Mouse (Mus musculus) embryonic fibroblast, embryonic 13.5 days (primary cell): ENCODE data around the gene Mrpl44. TPM values are rescaled to one million over a fixed set of nuclear protein-coding genes. Genes with fewer than 3 reads are reported as not detected.

Experiments used
- H3K27ac ChIP-seq: 2 replicates; pipeline ENCODE4 v1.5.1; 2012; ENCODE audit warnings: low read length, control low read depth, inconsistent platforms; ENCODE audit not compliant: insufficient read depth
- H3K4me1 ChIP-seq: 2 replicates; pipeline ENCODE4 v1.6.1; 2011; ENCODE audit warnings: low read length; ENCODE audit not compliant: control insufficient read depth, insufficient read depth
- H3K4me3 ChIP-seq: 2 replicates; pipeline ENCODE4 v1.5.1; 2011; ENCODE audit warnings: mild to moderate bottlenecking, control low read depth, low read length; ENCODE audit not compliant: insufficient read depth
- CTCF ChIP-seq: IDR thresholded peaks from 2 replicates; pipeline ENCODE4 v1.5.1; 2011; ENCODE audit warnings: mild to moderate bottlenecking, control low read depth, low read length, moderate library complexity, borderline replicate concordance; ENCODE audit not compliant: insufficient read depth
- POLR2A ChIP-seq: IDR thresholded peaks from 2 replicates; pipeline ENCODE4 v1.6.1; 2011; ENCODE audit warnings: low read depth, mild to moderate bottlenecking, control low read depth, low read length, moderate library complexity
- polyA plus RNA-seq: library from polyadenylated mRNA; stranded (reverse); fragments of >200 nt; gene quantifications from 2 replicates; pipeline ENCODE4 v1.2.4, GENCODE M21; 2011; ENCODE audit warnings: low read depth; ENCODE audit not compliant: missing spikeins, insufficient read length

The Mrpl44 gene
- polyA plus RNA-seq, 1 experiment: 17.3 TPM

DNA sequence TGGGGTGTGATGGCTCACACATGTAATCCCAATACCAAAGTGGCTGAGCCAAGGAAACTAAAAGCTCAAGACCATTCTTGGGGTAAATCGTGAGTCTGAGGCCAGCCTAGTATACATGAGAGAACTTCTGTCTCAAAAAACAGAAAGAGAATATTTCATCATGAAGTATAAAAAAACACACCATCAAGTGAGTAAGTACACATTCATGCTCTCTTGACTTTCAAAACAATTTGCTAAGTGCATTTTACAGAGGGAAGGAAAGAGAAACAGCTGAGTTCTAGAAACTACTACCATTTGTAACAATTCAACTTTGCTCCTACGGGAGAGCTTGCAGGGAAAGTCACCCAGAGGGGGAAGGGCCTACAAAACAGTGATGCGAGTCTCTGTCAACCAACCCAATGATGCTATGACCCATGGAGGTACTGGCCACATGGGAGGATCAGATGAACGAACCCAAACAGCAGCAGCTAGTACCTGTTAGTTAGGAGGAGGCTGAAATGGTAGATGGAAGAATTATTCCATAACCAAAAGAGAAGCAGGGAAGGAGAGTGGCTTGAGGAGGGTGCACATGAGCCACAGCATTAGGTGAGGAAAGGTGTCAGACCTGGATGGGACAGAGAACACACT is 23.0 kb upstream of the Mrpl44 start:
- TF ChIP-seq CTCF (no peak), POLR2A (no peak)
- Histone ChIP-seq H3K4me1 (peaks cover 19% of the 10 kb centered on the region), H3K4me3 (no peak overlapping the region), H3K27ac (peak overlapping the region; percentile 94)

DNA sequence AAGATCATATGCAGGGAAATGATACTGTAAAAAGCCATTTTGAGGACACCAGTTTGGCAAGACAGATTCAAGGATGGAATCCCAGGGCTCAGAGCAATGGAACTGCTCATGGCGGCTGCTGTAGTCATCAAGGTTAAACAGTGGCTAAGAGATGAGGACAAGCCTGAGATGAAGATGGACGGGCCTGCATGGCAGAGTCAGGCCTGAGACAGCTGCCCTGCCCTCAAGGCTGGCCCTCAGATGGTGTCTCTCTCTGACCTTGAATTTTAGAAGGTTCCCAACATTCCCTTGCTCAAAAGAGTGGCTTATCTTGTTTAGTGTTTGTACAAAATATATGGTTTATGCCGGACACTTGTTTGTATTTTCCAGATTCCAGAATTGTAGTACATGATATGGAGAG is 22.4 kb upstream of the Mrpl44 start:
- TF ChIP-seq POLR2A (no peak), CTCF (no peak)

DNA sequence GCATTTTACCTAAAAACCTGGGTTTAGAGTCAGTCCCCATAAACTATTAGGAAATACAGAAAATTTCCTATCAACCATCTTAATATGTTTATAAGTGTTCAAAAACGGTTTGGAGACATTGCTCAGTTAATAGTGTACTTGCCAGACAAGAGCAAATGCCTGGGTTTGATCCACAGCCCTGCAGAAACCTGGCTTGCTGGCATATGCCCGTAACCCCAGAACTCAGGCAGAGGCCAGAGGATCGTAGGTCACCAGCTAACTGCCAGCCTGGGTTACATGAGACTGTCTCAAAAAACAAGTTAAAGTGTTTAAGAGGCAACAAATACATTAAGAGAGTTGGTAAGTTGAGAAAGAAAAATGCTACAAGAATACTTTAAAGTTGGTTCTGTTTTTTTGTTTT is 20.9 kb upstream of the Mrpl44 start:
- TF ChIP-seq POLR2A (no peak), CTCF (no peak)
- Histone ChIP-seq H3K27ac (peak overlapping the region; percentile 94), H3K4me3 (no peak overlapping the region), H3K4me1 (peaks cover 16% of the 10 kb centered on the region)

More for the DNA sequence above, 22.4 kb upstream of the Mrpl44 start:
- Histone ChIP-seq H3K4me3 (no peak overlapping the region), H3K4me1 (peaks cover 19% of the 10 kb centered on the region), H3K27ac (peak overlapping the region; percentile 94)

- TF ChIP-seq POLR2A (no peak), CTCF (no peak)
Measured at GRCm38 (mm10) chr1:79755376-79755775, 20.4 kb upstream of the Mrpl44 start.

DNA sequence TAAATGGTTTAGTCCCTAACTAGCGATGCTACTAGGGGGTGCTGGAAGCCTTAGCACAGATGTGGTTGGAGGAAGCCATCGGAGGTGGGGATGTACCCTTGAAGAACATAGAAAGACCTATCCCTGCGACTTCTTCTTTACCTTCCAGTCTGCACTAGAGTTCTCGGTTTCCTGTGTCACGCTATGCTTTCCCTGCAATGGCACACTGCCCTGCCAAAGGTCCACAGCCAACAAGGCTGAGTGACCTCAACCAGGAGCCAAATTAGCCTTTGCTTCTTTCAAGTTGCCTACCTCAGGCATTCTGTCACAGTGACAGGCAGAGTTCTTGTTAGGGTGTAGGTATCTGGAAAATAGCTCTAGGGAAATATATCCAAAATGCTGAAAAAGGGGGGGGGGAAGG is 19.4 kb upstream of the Mrpl44 start:
- TF ChIP-seq POLR2A: no peak
- TF ChIP-seq CTCF: no peak
- peaks cover 16% of the 10 kb centered on the region for H3K4me1 ChIP-seq
- H3K4me3 ChIP-seq: no peak overlapping the region

More at GRCm38 (mm10) chr1:79755376-79755775, 20.4 kb upstream of the Mrpl44 start:
- Histone ChIP-seq H3K4me3 (no peak overlapping the region), H3K27ac (peak overlapping the region; percentile 94; the same call in 1 of the 2 replicates), H3K4me1 (peaks cover 16% of the 10 kb centered on the region)

DNA sequence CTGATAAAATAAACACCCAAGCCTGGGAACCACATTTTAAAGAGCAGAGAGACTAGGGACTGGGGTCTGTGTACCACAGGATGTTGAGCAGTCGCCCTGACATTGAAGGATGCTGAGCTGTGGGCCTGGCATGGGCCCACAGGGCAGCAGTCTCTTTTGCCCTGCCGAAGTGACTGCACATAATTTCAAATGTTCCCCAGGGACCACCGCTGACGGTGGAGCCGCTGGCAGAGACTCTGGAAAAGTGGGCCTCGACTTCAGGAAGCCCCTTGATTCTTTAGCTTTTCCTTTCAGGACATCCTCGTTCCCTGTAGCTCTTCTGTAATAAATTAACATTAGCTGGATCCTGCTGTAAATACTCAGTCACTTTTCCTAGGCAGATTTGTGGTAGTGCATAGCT is 18.7 kb upstream of the Mrpl44 start:
- H3K4me1 ChIP-seq: peaks cover 16% of the 10 kb centered on the region
- no peak overlapping the region for H3K4me3 ChIP-seq
- TF ChIP-seq POLR2A (no peak), CTCF (no peak)
- H3K27ac ChIP-seq: 0 out of 2 replicates have a peak overlapping the region, but pooled peaks have one; percentile 27

More for the DNA sequence above, 19.4 kb upstream of the Mrpl44 start:
- peak overlapping the region; percentile 50; the same call in 1 of the 2 replicates for H3K27ac ChIP-seq

- TF ChIP-seq CTCF (no peak), POLR2A (no peak)
- Histone ChIP-seq H3K4me3 (no peak overlapping the region), H3K4me1 (peaks cover 16% of the 10 kb centered on the region), H3K27ac (peak overlapping the region; percentile 6; the same call in 1 of the 2 replicates)
Measured at GRCm38 (mm10) chr1:79757597-79757996, 18.2 kb upstream of the Mrpl44 start.

DNA sequence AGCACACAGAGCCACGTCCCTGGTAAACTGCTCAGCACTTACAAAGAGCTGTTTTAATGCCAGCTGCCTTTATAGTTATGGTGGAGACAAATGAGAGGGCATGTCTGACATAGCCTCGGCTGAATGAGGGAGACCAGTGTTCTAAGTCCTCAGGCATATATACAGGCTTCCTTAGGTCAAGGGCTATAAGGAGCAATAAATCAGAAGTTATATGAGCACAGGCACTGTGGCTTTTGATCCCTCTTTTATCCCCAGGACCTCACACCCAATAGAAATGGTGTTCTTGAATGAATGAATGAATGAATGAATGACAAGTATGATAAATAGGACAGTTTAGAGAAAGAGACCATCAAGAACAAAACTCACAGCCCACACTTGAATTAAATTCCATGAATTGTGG is 16.8 kb upstream of the Mrpl44 start:
- peak overlapping the region; percentile 90 for H3K27ac ChIP-seq
- peak overlapping the region; percentile 9; the same call in 1 of the 2 replicates for H3K4me3 ChIP-seq
- no peak for TF ChIP-seq CTCF
- no peak for TF ChIP-seq POLR2A
- peaks cover 10% of the 10 kb centered on the region; the same call in 1 of the 2 replicates for H3K4me1 ChIP-seq

DNA sequence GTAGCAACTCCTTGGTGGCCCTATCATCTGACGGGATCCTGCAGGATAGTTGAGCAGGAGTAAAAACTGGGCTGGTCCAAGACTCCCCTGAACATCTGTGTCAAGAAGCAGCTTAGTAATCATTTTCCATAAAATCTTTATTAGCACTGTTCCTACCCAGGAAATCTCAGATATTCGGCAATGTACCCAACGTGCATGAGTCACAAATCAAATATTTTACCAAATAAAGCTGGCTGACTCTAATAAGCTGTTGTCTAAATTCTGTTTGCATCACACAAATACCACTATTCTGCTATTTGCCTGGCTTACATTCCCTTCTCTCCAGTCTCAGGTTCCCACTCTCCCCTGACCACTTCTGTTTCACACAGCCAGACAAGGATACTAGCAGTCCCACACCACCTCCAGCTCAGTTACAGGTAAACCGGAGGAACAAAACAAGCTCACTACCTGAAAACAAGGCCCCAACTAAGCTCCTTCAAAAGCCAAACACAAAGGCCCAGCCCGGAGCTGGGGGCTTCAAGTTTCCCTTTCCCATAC is 16.3 kb upstream of the Mrpl44 start:
- Histone ChIP-seq H3K4me1 (peaks cover 7% of the 10 kb centered on the region; the same call in 1 of the 2 replicates), H3K27ac (peak overlapping the region; percentile 98), H3K4me3 (peak overlapping the region; percentile 25)
- TF ChIP-seq POLR2A: peak; percentile 86
- TF ChIP-seq CTCF: no peak

- Histone ChIP-seq H3K4me3 (peak overlapping the region; percentile 87), H3K4me1 (peaks cover 6% of the 10 kb centered on the region; the same call in 1 of the 2 replicates), H3K27ac (peak overlapping the region; percentile 98)
- TF ChIP-seq POLR2A: peak; percentile 51
- TF ChIP-seq CTCF: no peak
Measured at GRCm38 (mm10) chr1:79760656-79761055, 15.2 kb upstream of the Mrpl44 start.
